Mouse (Mus musculus) liver, embryonic 13.5 days (tissue): ENCODE data around the gene Wnt9a. TPM values are rescaled to one million over a fixed set of nuclear protein-coding genes. Genes with fewer than 3 reads are reported as not detected.

ENCODE experiments used
- ATAC-seq: fragments of 200-750 bp; cut with Nextera tagmentation; 2 replicates; pipeline ENCODE4 v1.8.0; 2017; ENCODE audit warnings: low read depth, mild to moderate bottlenecking, moderate number of reproducible peaks, moderate library complexity
- DNase-seq: peaks from one replicate; pipeline ENCODE4 v3.0.0; 2022
- H3K27ac ChIP-seq: fragments of 300-500 bp; sonication (generic); 2 replicates; pipeline ENCODE4 v1.5.1; 2015; ENCODE audit warnings: moderate library complexity, mild to moderate bottlenecking, inconsistent platforms
- H3K27me3 ChIP-seq: fragments of 300-500 bp; sonication (generic); 2 replicates; pipeline ENCODE4 v1.6.1; 2015; ENCODE audit warnings: mild to moderate bottlenecking, inconsistent platforms
- H3K36me3 ChIP-seq: fragments of 300-500 bp; sonication (generic); 2 replicates; pipeline ENCODE4 v1.6.1; 2015; ENCODE audit warnings: mild to moderate bottlenecking, inconsistent platforms
- H3K4me1 ChIP-seq: fragments of 300-500 bp; sonication (generic); replicated peaks from 2 replicates; pipeline ENCODE4 v1.6.1; 2015; ENCODE audit warnings: inconsistent platforms
- H3K4me2 ChIP-seq: fragments of 300-500 bp; sonication (generic); 2 replicates; pipeline ENCODE4 v1.6.1; 2015; ENCODE audit warnings: inconsistent platforms, mild to moderate bottlenecking, moderate library complexity
- H3K4me3 ChIP-seq: fragments of 300-500 bp; sonication (generic); replicated peaks from 2 replicates; pipeline ENCODE4 v1.5.1; 2015; ENCODE audit warnings: mild to moderate bottlenecking, inconsistent platforms
- H3K9ac ChIP-seq: fragments of 300-500 bp; sonication (generic); 2 replicates; pipeline ENCODE4 v1.6.1; 2015; ENCODE audit warnings: mild to moderate bottlenecking, inconsistent platforms
- H3K9me3 ChIP-seq: fragments of 300-500 bp; sonication (generic); replicated peaks from 2 replicates; pipeline ENCODE4 v1.6.1; 2016; ENCODE audit warnings: inconsistent platforms
- WGBS: fragments of 180-500 bp; shearing (Covaris S2); methylation state at CpG from one replicate; pipeline ENCODE4 v1.1.7; 2015; ENCODE audit not compliant: insufficient replicate concordance; 5-methylcytosine and 5-hydroxymethylcytosine counted together
- polyA plus RNA-seq: library from polyadenylated mRNA; unstranded; fragments of >200 nt; fragmentation: Nextera tagmentation; extraction: Ambion mirVana; gene quantifications from 2 replicates; pipeline ENCODE4 v1.2.1, GENCODE M21; 2015

The Wnt9a gene
- polyA plus RNA-seq, 1 experiment from 2014 or later = 0.22 TPM

GRCm38 (mm10) chr11:59313944-59314343, 7.2 kb downstream of the Wnt9a start:
- WGBS = 59% methylated on average over 11 of the region's 11 CpGs
- no peaks in the 10 kb centered on the region for H3K36me3 ChIP-seq
- H3K27ac ChIP-seq = no peak overlapping the region
- no peak overlapping the region for H3K9ac ChIP-seq
- no peaks in the 10 kb centered on the region for H3K4me1 ChIP-seq
- H3K9me3 ChIP-seq = no peaks in the 10 kb centered on the region
- ATAC-seq (no peak), DNase-seq (no peak)
- peaks cover 68% of the 10 kb centered on the region for H3K27me3 ChIP-seq
- H3K4me3 ChIP-seq = no peak overlapping the region
- no peak overlapping the region for H3K4me2 ChIP-seq

- Histone ChIP-seq H3K4me3 (no peak overlapping the region), H3K9me3 (no peaks in the 10 kb centered on the region), H3K4me1 (no peaks in the 10 kb centered on the region), H3K36me3 (no peaks in the 10 kb centered on the region), H3K4me2 (no peak overlapping the region), H3K9ac (no peak overlapping the region), H3K27me3 (peaks cover 42% of the 10 kb centered on the region), H3K27ac (no peak overlapping the region)
- ATAC-seq (no peak), DNase-seq (no peak)
- WGBS = 57% methylated on average over 6 of the region's 6 CpGs
These were observed 9.8 kb downstream of the Wnt9a start for GRCm38 (mm10) chr11:59316517-59316916.

DNA sequence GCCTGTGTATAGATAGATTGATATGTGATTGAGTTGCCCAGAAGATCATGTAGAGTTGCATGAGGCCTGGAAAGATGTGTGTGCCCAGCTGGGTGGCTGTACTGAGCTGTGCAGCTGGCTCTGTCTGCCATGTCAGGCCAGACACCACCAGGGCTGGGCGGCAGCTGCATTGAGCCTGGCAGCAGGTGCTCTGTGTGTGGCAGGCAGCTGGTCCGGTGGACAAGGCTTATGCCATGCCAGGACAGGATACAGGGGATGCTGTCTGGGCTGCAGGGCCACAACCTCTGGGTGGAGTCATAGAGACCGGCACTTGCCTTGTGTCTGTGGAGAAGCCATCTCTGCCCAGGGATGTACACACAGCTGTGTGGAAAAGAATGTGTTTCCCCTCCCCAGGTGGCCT, 16.3 kb downstream of the Wnt9a start:
- Histone ChIP-seq H3K4me1 (no peaks in the 10 kb centered on the region), H3K36me3 (no peaks in the 10 kb centered on the region), H3K4me2 (no peak overlapping the region), H3K4me3 (no peak overlapping the region), H3K9me3 (no peaks in the 10 kb centered on the region), H3K27me3 (peaks cover 2% of the 10 kb centered on the region; the same call in 1 of the 2 replicates), H3K9ac (no peak overlapping the region), H3K27ac (no peak overlapping the region)
- WGBS = 65% methylated on average over 3 of the region's 3 CpGs
- ATAC-seq (no peak), DNase-seq (no peak)

DNA sequence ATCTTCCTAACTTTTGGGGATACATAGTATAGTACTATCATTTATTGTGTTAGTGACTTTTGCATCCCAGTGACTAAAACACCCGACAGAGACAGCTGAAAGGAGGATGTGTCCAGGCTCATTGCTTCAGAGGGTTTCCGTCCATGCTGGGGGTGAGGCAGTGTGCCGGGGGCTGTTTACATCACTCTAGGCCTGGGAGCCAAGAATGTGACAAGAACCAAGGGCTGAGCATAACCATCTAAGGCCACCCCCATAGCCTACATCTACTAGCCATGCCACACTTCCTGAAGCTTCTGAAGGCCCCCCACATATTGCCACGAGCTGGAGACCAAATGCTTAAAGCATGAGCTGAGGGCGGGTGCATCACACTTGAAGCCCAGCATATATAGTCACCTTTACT, 18.0 kb downstream of the Wnt9a start:
- Histone ChIP-seq H3K9ac (no peak overlapping the region), H3K36me3 (no peaks in the 10 kb centered on the region), H3K4me1 (no peaks in the 10 kb centered on the region), H3K9me3 (no peaks in the 10 kb centered on the region), H3K27me3 (peaks cover 6% of the 10 kb centered on the region; the same call in 1 of the 2 replicates), H3K4me3 (no peak overlapping the region), H3K4me2 (no peak overlapping the region), H3K27ac (no peak overlapping the region)
- no peak for DNase-seq
- ATAC-seq = no peak
- 61% methylated on average over 5 of the region's 5 CpGs for WGBS

DNA sequence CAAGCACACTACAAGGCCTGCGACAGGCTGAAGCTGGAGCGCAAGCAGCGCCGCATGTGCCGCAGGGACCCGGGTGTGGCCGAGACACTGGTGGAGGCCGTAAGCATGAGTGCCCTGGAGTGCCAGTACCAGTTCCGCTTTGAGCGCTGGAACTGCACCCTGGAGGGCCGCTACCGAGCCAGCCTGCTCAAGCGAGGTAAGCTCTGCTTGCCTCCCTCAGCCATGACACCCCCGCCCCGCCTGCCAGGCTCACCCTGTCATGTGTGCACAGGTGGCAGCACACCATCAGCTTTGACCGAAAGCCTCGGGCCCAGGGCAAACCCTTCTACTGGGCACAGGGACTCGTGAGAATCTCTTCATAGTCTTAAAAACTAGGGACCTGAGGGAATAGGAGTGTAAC, 20.9 kb downstream of the Wnt9a start:
- H3K4me1 ChIP-seq = no peaks in the 10 kb centered on the region
- WGBS = 73% methylated on average over 18 of the region's 18 CpGs
- H3K4me2 ChIP-seq = no peak overlapping the region
- DNase-seq = no peak
- no peak overlapping the region for H3K9ac ChIP-seq
- no peak overlapping the region for H3K4me3 ChIP-seq
- ATAC-seq = no peak
- H3K9me3 ChIP-seq = no peaks in the 10 kb centered on the region
- no peak overlapping the region for H3K27ac ChIP-seq
- peaks cover 6% of the 10 kb centered on the region; the same call in 1 of the 2 replicates for H3K27me3 ChIP-seq
- H3K36me3 ChIP-seq = no peaks in the 10 kb centered on the region

- Histone ChIP-seq H3K9me3 (no peaks in the 10 kb centered on the region), H3K27ac (no peak overlapping the region), H3K36me3 (no peaks in the 10 kb centered on the region), H3K9ac (no peak overlapping the region), H3K4me1 (no peaks in the 10 kb centered on the region), H3K27me3 (peaks cover 7% of the 10 kb centered on the region; the same call in 1 of the 2 replicates), H3K4me2 (no peak overlapping the region), H3K4me3 (no peak overlapping the region)
- DNase-seq (no peak), ATAC-seq (no peak)
- 43% methylated on average over 6 of the region's 6 CpGs for WGBS
These were observed 22.9 kb downstream of the Wnt9a start for GRCm38 (mm10) chr11:59329616-59330015.

DNA sequence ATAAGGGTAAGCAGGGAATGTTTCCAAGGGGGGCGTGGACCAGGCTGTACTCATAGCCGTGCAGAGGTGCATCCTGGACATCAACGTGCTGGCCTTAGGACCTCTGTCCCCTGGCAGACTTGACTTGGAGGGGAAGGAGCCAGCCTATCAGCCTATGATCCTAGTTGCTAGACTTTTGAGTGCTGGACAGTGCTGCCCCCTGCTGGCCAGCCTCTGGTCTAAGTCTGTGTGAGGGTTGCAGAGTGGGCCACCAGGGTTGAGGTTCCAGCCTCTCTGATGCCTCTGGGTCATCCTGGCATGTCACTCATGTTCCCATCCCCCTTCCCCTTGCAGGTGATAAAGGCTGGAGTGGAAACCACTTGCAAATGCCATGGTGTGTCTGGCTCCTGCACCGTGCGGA, 23.8 kb downstream of the Wnt9a start:
- no peak overlapping the region for H3K4me3 ChIP-seq
- no peaks in the 10 kb centered on the region for H3K36me3 ChIP-seq
- no peak overlapping the region for H3K9ac ChIP-seq
- no peaks in the 10 kb centered on the region for H3K9me3 ChIP-seq
- no peak overlapping the region for H3K4me2 ChIP-seq
- H3K27ac ChIP-seq = no peak overlapping the region
- no peaks in the 10 kb centered on the region for H3K4me1 ChIP-seq
- peak; percentile 35 for DNase-seq
- ATAC-seq = no peak
- WGBS = 39% methylated on average over 5 of the region's 5 CpGs
- H3K27me3 ChIP-seq = peaks cover 7% of the 10 kb centered on the region; the same call in 1 of the 2 replicates

- WGBS = 67% methylated on average over 16 of the region's 16 CpGs
- Histone ChIP-seq H3K4me3 (no peak overlapping the region), H3K36me3 (no peaks in the 10 kb centered on the region), H3K4me2 (no peak overlapping the region), H3K9ac (no peak overlapping the region), H3K9me3 (no peaks in the 10 kb centered on the region), H3K4me1 (no peaks in the 10 kb centered on the region), H3K27ac (no peak overlapping the region), H3K27me3 (peaks cover 7% of the 10 kb centered on the region; the same call in 1 of the 2 replicates)
- ATAC-seq (no peak), DNase-seq (no peak)
These were observed 24.6 kb downstream of the Wnt9a start for GRCm38 (mm10) chr11:59331167-59331869.

- H3K9me3 ChIP-seq = no peaks in the 10 kb centered on the region
- DNase-seq (no peak), ATAC-seq (no peak)
- no peak overlapping the region for H3K4me2 ChIP-seq
- H3K4me3 ChIP-seq = no peak overlapping the region
- no peaks in the 10 kb centered on the region for H3K4me1 ChIP-seq
- peaks cover 7% of the 10 kb centered on the region; the same call in 1 of the 2 replicates for H3K27me3 ChIP-seq
- H3K27ac ChIP-seq = no peak overlapping the region
- 50% methylated on average over 9 of the region's 9 CpGs for WGBS
- no peaks in the 10 kb centered on the region for H3K36me3 ChIP-seq
- H3K9ac ChIP-seq = no peak overlapping the region
These were observed 26.2 kb downstream of the Wnt9a start for GRCm38 (mm10) chr11:59332938-59333337.

- Histone ChIP-seq H3K9ac (no peak overlapping the region), H3K4me1 (no peaks in the 10 kb centered on the region), H3K4me2 (no peak overlapping the region), H3K4me3 (no peak overlapping the region), H3K9me3 (no peaks in the 10 kb centered on the region), H3K27ac (no peak overlapping the region), H3K27me3 (0 out of 2 replicates have a peak, but pooled peaks cover 4% of the 10 kb centered on the region), H3K36me3 (no peaks in the 10 kb centered on the region)
- 59% methylated on average over 4 of the region's 4 CpGs for WGBS
- DNase-seq = no peak
- ATAC-seq = no peak
These were observed 28.4 kb downstream of the Wnt9a start for GRCm38 (mm10) chr11:59335150-59335549.

GRCm38 (mm10) chr11:59335942-59336341, 29.2 kb downstream of the Wnt9a start:
- no peak for ATAC-seq

GRCm38 (mm10) chr11:59336381-59336780, 29.7 kb downstream of the Wnt9a start:
- no peaks in the 10 kb centered on the region for H3K9me3 ChIP-seq
- DNase-seq (no peak), ATAC-seq (no peak)
- no peaks in the 10 kb centered on the region for H3K36me3 ChIP-seq
- H3K9ac ChIP-seq = no peak overlapping the region
- H3K27me3 ChIP-seq = 0 out of 2 replicates have a peak, but pooled peaks cover 4% of the 10 kb centered on the region
- H3K4me2 ChIP-seq = no peak overlapping the region
- H3K27ac ChIP-seq = no peak overlapping the region
- H3K4me3 ChIP-seq = no peak overlapping the region
- WGBS = 25% methylated on average over 1 of the region's 1 CpGs
- H3K4me1 ChIP-seq = no peaks in the 10 kb centered on the region

More at GRCm38 (mm10) chr11:59335942-59336341, 29.2 kb downstream of the Wnt9a start:
- Histone ChIP-seq H3K27ac (no peak overlapping the region), H3K27me3 (0 out of 2 replicates have a peak, but pooled peaks cover 4% of the 10 kb centered on the region), H3K9ac (no peak overlapping the region), H3K4me1 (no peaks in the 10 kb centered on the region), H3K36me3 (no peaks in the 10 kb centered on the region), H3K9me3 (no peaks in the 10 kb centered on the region), H3K4me2 (no peak overlapping the region), H3K4me3 (no peak overlapping the region)
- 25% methylated on average over 2 of the region's 2 CpGs for WGBS
- no peak for DNase-seq
